Mouse (Mus musculus) olfactory bulb, adult 2 months (tissue): ENCODE measurements around the gene Cbx2.

Experiments
- CTCF ChIP-seq: fragments of 200-500 bp; IDR thresholded peaks from 2 replicates; pipeline ENCODE4 v1.5.1; 2012; ENCODE audit warnings: low read depth, mild to moderate bottlenecking, low read length, moderate library complexity; ENCODE audit not compliant: insufficient read depth
- POLR2A ChIP-seq: fragments of 200-500 bp; IDR thresholded peaks from 2 replicates; pipeline ENCODE4 v1.6.1; 2012; ENCODE audit warnings: mild to moderate bottlenecking, low read depth, low read length, moderate library complexity; ENCODE audit not compliant: insufficient read depth

- TF ChIP-seq CTCF = no peak
- TF ChIP-seq POLR2A = no peak
These were observed 27.3 kb upstream of the Cbx2 start for GRCm38 (mm10) chr11:118995448-118995847.
